23 mouse cellular contexts compared by ENCODE assay signal in the genomic region with DNA sequence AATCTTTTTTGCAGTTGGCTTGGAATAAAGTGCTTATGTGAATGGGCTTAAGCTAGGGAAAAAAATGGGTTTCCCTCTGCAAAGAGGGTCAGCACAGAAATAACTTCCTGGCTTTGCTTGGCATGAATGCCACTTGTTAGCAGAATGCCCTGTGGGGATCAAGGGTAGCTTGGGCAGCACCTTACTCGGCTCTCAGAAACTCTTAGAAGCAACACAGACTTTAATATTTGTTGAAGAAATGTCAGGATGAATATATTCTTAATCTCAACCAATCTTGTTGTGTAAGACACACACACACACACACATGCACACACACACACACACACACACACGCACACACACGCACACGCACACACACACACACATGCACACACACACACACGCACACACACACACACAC.
"Had no signal": no experiment of that assay in that cellular context is flagged by ENCODE, and none has a peak within 500 bp of the region (broad histone marks: within the 10 kb centered on the region; RNA-seq: fewer than 3 reads in every experiment).

No protein-coding gene starts in this region.

- H3K27me3 ChIP-seq: heart, embryonic 13.5 days; heart, embryonic 15.5 days; hindbrain, embryonic 13.5 days; hindbrain, embryonic 15.5 days; kidney, embryonic 15.5 days; limb, embryonic 15.5 days; liver, embryonic 12.5 days had no signal

- H3K9ac ChIP-seq: heart, embryonic 13.5 days; heart, embryonic 15.5 days; hindbrain, embryonic 13.5 days; hindbrain, embryonic 15.5 days; kidney, embryonic 15.5 days; limb, embryonic 15.5 days; liver, embryonic 12.5 days; liver, embryonic 14.5 days had no signal

- H3K4me2 ChIP-seq: heart, embryonic 11.5 days; heart, embryonic 13.5 days; heart, embryonic 15.5 days; hindbrain, embryonic 13.5 days; hindbrain, embryonic 15.5 days; kidney, embryonic 15.5 days; limb, embryonic 15.5 days; liver, embryonic 12.5 days had no signal

- H3K9me3 ChIP-seq: heart, embryonic 13.5 days; heart, embryonic 15.5 days; hindbrain, embryonic 13.5 days; hindbrain, embryonic 15.5 days; kidney, embryonic 15.5 days; limb, embryonic 15.5 days; liver, embryonic 12.5 days had no signal

- H3K36me3 ChIP-seq: hindbrain, embryonic 13.5 days; hindbrain, embryonic 15.5 days; kidney, embryonic 15.5 days; liver, embryonic 12.5 days had no signal

- H3K27ac ChIP-seq: heart, embryonic 13.5 days; heart, embryonic 15.5 days; hindbrain, embryonic 13.5 days; hindbrain, embryonic 15.5 days; hindbrain, postnatal 0 days; kidney, embryonic 15.5 days; kidney, postnatal 0 days; liver, embryonic 12.5 days; liver, embryonic 14.5 days had no signal

- DNase-seq: gastrocnemius, postnatal 14 days; gastrocnemius, postnatal 36 days; heart, adult 18-20 months; heart, postnatal 14 days; heart, postnatal 36 days; kidney, adult 11 months; kidney, adult 2 months; kidney, adult 9 months; kidney, postnatal 14 days; kidney, postnatal 36 days; layer of hippocampus, adult 9-11 months; layer of hippocampus, postnatal 36 days had no signal

- ATAC-seq: hindbrain, postnatal 0 days; liver, embryonic 12.5 days had no signal

- H3K4me1 ChIP-seq: heart, embryonic 15.5 days; hindbrain, embryonic 13.5 days; hindbrain, embryonic 15.5 days; kidney, embryonic 15.5 days; liver, embryonic 12.5 days had no signal

- H3K4me3 ChIP-seq: heart, embryonic 13.5 days; heart, embryonic 15.5 days; hindbrain, embryonic 13.5 days; hindbrain, embryonic 15.5 days; kidney, embryonic 15.5 days; limb, embryonic 15.5 days; liver, embryonic 12.5 days had no signal
